Mouse (Mus musculus) urinary bladder, postnatal 14 days (tissue): ENCODE results near the gene Cep112.

ENCODE experiments used
- DNase-seq: peaks from one replicate; pipeline ENCODE4 v3.0.0; 2021; ENCODE audit warnings: low spot score

Gene Cep112

DNA sequence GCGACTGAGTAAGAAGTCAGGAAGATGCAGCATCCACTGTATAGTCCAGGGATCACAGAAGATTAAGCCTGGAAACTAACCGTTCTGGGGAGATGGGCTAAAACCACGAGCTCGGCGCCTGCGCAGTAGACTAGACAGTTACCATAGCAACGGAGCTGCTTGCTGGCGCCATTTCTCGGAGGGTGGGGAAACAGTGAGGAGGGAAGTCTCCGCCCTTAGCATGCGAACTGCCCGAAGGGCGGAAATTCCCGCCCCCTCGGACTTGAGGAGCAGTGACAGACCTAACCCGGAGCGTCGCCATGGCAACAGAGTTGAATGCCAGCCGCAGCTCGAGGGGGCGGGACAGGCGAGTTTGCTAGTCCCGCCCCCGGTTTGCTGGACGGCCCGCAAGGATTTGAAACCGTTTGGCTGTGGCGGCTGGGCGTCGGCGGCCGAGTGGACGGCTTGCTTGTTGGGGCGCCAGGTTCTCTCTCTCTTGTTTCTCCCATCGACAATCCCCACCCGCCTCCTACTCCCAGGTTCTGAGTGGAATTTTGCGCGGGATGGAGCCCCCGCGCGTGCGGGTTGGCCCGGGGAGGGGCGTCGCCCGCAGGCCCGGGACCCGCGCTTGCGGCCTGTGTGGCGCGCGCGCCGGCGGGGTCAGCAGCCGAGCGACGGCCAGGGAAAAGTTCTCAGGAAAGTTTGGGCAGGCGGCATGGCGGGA lies at the start of gene Cep112:
Gene Cep112, plus strand, starts transcription at position 304 of the 703 bp plus-strand sequence.
- peak; percentile 98 for DNase-seq

DNA sequence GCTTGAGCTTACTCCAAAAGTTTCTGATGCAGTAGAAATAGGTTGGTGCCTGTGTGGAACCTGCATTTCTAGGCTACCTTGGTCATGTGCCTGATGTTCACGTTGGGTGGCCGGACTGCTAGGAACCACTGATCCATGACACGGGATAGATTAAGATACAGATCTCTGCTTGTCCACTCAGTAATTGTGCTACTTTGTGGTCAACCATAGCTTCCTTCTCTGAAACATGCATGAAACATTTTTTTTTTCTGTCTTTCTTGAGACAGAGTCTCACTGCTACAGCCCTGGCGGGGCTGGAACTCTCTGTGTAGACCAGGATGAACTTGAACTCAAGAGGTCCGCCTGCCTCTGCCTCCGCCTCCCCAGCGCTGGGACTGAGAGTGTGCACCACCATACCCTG lies 48.2 kb upstream of the Cep112 start:
- DNase-seq, result no peak

DNA sequence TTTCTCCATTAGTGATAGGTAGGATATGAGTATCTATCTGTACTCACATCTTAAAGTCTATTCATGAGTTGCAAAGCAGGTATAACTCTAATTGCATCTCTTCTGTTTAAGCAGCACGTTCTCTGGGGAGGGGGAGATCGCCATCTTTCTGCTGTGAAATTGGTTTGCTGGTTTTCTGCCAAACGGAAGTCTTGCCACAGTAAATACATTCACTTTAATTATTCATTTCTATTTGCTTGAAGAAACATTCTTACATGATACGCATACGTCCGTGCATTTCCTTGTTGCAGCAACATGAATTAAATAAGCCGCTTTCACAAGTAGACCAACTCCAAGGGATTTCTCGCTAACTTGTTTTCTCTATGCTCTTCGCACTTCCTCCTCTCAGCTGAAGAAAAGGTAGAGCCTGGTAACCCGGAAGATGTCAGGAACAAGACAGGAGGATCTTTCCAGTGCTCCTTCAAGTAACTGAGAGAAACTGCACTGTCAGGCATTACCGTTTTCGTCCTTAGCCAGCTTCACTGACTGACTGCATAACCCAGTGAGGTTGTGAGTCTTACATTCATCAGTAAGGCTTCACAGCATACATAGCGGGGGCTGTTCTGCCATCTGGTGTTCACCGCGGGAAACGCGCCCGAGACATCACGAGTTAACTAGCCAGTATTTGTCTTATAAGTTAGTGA lies 47.2 kb upstream of the Cep112 start:
- peak; percentile 80 for DNase-seq

DNA sequence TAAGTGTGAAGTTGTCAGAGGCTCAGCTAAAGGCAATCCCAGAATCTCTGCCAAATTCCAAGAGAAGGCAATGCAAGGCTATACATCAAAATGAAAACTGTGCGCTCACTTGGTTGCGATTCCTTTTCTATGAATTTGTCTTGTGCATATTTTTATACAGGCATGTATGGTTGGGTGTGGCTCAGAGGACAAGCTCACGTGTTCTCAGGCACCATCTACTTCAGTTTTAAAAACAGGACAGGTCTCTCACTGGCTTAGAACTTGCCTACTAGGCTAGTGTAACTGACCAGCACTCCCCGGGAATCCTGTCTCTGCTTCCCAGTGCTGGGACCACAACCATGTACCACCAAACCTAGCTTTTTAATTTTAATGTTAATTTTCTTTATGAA lies 46.6 kb upstream of the Cep112 start:
- no peak for DNase-seq

DNA sequence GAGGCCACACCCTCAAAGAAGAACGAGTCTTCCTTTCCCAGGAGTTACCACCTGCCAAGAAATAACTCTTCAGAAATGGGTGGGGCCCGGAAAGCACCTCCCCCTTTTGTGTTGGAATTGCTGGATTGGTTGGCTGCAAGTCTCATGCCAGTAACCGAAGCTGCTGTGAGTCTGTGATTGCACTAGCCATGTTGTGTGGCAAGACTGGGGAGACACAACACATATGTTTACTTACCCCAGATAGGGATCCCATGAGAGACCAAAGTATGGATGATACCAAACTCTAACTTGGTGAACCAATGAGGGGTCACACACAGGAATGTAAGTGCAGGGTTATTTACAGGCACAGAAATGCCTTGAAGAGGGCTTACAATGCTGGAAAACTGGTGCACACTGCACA lies 42.3 kb upstream of the Cep112 start:
- DNase-seq, result no peak

DNA sequence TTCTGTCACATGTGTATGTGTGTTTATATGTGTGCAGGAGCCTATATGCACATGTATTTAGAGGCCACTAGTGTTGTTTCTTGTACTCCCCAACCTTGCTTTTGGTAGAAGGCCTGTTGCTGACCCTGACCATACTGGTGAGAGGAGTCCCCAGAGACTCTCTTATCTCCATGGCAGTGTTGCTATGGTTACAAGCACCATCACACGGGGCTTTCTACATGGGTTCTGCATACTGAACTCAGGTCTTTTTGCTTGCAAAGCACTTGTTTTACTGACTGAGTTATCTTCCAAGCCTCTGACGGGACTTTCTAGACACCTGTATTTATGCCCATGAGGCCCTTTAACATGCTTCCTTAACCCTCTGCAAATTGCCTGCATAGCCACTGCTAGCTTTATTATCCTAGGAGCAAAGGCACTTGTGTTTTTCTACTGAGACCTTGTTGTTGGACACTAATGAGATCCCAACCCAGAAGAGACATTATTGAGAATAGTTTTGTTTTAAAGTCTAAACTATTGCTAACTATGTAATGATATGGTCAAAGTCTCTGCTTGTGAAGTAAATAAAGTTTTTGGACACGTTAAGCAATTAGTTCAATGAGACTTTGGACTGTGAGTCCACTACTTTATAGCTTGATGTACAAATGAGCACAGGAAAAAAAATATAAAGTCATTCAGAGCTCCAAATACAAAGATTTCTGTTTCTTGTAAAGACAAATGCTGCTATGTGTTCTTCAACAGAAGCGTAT lies 39.9 kb upstream of the Cep112 start:
- no peak for DNase-seq

DNA sequence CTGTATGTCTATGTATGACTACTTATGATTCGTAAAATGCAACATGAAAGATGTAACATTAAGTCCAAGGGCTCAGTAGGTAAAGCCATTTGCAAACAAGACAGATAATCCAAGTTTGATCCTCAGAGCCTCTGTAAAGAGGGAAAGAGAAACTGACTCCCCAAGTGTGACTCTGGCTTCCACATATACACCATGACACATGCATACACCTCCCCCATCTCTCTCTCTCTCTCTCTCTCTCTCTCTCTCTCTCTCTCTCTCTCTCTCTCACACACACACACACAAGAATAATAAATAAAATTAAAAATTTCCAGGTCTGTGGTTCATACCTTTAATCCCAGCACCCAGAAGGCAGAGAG lies 39.3 kb upstream of the Cep112 start:
- no peak for DNase-seq

DNA sequence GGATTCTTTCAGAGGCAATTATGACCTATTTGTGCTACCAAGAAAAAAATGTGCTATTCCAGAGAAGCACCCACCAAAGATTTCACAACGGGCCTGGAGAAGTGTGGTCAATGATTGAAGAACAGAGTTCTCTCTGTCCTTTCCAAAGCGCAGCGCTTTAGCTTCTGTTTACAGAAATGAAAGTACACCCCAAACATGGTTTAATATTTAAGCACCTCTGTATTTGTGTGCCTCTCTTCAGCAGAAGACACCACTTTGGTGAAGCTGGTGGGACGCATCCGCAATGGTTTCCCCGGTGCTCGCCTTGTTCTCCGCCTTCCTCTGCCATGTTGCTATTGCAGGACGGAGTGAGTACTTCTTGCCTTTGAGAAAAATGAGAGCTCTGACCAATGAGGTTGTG lies 29.9 kb upstream of the Cep112 start:
- no peak for DNase-seq

DNA sequence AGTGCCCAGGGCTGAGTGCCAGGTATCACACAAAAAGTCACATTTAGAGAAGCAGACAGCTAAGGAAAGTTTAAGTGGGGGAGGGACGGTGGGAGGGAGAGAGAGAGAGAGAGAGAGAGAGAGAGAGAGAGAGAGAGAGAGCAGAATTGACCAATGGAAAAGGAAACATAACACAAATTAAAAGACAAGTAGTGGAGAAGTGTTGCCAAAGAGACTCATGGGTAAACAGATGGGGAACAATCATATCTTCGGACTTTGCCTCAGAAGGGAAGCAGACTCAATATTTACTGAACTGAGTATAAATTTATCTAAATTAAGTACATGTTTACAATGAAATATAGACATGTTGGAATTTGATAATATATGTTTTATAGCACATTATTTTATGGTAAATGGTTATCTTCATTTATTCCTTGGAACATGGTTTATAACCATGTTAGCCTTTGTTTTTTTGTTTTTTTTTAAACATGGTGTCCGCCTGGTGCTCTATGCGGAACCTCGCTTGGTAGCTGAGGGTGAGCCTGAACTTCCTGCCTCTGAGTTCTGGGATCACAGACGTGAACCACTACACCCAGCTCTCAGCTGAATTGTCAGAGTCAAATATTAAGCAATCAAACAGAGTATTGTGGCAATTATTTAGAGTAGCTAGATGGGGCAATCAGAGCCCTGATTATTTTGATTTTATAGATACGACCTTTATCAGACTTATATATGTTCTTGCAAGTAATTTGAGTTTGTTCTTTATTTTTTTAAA lies 28.7 kb upstream of the Cep112 start:
- DNase-seq, result no peak

DNA sequence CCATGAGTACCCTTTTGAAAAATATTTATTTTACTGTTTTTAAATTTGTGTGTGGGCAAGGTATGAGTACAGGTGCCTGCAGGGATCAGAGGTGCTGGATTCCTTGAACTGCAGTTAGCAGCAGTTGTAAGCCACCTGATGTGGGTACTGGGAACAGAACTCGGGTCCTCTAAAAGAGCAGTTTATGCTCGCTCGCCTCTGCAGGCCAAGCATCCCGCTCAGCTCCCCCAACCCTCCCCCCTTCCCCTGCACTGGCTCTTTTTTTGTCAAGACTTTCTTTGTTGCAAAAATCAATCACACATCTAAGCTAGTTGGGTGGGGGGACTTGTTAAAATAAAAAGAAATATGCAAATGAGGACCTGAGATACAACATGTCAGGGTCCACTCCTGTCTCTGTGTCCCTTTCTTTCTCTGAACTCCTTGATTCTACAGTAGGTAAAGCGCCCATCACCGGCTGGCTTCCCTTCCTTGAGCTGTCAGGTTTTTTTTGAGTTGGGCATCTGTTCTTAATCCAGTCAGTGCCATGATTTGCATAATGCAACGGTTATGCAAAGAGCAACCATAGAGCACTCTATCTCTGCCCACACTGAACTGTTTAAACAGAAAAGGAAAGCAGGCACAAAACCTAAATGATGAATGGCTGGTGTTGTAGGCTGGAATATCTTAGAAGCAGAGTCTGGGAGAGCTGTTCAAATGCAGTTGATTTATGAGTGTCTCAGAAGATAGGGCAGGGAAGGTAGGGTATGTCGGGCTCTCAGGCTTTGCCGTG lies 14.9 kb upstream of the Cep112 start:
- DNase-seq, result no peak

DNA sequence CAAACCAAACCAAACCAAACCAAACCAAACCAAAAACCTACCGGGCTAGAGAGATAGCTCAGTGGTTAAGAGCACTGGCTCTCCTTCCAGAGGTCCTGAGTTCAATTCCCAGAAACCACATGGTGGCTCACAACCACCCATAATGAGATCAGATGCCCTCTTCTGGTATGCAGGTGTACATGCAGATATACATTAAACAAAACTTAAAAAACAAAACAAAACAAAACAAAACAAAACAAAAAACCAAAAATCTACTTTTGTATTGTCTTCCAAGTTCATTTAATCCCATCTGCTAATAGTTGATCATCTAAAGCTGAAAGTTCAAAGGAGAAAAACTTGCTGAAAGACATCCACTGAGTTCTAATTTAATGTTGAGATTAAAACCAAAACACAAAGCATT lies 8.6 kb upstream of the Cep112 start:
- no peak for DNase-seq

DNA sequence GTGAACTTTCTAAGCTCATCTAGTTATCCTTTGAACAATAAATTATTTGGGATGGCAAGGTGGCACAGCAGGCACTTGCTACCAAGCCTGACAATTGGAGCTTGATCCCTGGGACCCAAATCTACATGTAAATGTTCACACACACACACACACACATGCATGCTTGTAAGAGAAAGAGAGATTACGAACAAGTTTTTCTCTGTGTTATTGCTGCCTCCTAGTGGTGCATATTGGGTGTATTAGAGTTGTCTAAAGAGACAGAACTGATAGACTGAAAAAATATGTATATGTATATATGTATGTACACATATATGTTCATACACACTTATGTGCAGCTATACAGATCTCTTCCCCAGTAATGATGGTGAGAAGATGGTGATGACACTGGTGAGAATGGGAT lies 6.5 kb upstream of the Cep112 start:
- peak; percentile 10 for DNase-seq

DNA sequence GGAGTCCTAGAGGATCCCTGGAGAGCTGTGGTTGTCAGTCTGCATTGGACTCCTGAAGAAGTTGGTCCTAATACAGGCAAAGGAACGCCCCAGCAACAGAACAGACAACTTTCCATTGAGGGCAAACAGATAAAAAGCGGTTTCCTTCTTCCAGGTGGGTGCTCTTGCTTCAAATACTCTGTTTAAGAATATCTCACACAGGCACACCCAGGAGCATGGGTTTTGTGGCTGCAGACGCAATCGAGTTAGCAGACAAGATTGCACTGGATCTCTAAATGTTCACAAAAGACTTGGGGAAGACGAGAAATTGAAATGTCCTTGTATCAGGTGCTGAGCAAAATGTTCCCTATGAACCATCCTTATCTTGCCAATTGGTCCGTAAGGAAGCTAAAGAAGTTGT lies 5.8 kb upstream of the Cep112 start:
- no peak for DNase-seq

DNA sequence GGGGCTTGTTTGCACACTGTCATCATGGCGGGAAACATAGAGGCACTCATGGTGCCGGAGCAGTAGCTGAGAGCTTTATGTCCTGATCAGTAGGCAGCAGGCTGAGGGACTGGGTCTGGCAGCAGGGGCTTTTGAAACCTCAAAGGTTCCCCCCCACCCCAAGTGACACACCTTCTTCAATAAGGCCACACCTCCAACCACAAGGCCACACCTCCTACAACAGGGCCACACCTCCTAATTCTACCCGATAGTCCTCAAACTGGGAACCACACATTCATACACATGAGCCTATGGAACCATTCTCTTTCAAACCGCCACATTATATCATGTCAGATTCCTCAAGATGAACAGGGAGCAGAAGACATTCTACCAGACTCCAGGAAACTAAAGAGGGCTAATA lies 4.2 kb upstream of the Cep112 start:
- no peak for DNase-seq

DNA sequence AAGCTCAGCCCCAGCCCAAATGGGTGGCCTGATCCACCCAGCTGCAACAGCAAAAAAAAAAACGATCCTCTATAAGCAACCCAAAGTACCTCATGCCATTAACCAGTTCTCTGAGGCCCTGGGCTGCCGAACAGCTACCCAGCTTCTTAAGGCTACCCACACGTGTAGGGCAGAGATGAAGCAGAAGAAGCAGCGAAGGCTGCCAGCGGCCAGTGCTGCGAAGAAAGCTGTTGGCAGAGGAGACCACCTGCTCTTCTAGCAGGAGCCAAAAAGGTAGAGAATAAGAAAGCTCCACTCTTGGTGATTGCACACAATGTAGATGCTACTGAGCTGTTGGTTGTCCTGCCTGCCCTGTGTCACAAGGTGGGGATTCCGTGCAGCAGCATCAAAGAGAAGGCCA lies 1.8 kb upstream of the Cep112 start:
- DNase-seq, result no peak

DNA sequence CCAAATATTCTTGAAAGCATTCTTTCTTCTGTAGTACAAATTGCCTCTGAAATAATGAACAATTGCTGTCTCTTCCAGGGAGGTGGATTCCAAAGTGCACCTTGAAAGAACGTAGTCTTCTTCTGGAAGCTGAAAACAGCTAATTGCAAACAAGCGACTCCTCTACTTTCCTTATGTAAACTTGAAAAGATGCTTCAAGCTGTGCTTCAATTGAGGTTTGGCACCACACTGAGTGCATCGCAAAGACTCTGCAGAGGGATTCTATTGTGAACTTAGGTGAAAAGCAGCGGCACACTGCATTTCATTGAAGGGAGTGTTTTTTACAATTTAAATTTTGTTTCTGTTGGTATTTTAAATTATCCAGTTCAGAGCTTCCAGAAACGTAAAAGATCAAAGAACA lies 881 bp upstream of the Cep112 start:
- DNase-seq, result no peak

DNA sequence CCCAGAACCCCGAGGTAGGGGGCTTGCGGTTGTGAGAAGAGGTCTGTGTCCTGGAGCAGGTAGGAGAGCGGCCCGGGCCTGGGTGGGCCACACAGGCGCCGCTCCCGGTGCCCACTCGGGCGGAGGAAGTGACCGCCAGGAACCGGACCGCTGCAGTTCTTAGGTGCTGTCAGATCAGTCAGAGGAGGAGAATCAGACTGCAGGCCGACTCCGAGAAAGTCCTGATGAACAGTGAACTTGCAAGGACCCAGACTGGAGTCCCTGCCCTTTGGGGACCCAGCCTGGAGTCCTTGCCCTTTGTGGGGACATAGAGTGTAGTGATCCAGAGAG lies 565 bp downstream of the Cep112 start:
- peak; percentile 14 for DNase-seq

DNA sequence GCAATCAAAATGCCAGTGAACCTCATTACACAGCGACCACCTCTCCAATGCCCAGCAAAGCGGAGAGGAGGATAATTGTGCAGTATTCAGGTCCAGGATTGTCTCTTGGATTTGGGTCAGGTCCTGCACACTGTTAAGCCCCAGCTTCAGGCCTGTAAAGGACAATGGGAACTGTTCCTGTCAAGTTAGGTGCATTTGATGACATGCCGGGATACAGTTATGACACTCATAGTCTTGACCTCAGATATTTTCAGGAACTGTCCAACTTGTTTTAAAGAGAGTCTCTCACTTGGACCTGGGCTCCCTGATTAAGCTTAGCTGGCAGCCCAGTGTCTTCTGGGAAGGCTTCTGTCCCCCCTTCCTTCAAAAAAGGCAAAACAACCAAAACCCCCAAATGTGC lies 1.1 kb downstream of the Cep112 start:
- no peak for DNase-seq

DNA sequence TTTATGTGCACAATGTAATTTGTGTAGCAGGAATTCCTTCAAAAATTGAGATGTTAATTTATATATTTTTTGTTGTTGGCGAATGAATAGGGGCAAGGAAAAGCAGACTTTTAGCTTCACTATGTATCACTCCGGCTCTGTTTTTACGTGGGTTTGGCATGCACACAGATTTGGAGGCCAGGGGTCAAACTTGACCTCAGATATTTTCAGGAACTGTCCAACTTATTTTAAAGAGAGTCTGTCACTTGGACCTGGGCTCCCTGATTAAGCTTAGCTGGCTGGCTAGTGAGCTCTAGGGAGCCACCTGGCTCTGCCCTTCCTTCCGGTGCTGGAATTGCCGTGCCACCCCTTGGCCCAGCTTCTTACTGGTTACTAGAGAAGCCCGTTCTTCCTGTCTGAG lies 2.2 kb downstream of the Cep112 start:
- DNase-seq, result no peak

DNA sequence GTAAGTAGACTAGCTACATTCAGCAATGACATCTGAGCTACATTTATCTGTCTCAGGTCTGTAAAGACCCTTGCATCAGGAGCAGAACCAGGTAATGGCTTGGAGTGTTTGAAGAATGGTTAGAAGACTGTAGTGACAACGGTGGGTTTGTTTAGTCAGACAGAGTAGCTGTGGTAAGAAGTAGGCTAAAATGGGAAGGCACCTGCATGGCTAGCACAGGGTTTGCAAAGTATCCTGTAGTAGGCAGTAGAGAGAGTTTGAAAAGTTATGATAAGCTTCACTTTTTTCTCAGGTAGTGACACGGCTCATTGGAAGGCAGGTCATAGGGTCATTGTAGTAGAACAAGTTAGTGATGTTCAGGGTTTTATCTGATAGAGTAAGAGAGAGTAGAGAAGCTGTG lies 4.1 kb downstream of the Cep112 start:
- DNase-seq, result no peak

DNA sequence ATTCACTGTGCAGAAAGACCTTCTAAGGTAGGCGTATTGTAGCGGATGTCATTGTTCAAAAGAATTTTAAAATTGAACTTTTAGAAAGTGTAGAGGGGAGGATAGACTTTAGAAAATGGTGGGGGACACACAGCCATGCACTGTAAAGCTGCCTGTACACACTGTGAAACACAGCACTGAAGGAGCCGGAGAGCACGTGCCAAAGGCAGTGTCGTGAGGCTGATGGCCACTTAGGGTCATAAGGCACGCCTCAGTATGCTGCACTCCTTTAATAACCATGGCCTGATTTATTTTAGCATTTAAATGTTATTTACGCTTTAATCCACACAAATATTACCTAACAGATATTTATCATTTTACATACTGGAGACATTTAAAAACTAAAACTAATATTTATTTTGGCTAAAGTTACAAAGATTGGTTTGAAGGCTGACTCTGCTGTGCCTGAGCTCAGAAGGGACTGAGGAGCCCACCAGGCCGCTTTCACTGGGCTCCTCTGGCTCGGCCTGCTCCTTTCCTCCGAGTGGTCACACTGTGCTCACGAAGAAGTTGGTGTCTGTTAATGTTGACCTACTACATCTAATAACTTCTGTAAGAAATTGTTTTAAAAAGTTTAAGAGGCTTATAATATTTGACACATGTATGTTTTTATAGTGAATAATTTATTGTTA lies 19.0 kb downstream of the Cep112 start:
- no peak for DNase-seq

DNA sequence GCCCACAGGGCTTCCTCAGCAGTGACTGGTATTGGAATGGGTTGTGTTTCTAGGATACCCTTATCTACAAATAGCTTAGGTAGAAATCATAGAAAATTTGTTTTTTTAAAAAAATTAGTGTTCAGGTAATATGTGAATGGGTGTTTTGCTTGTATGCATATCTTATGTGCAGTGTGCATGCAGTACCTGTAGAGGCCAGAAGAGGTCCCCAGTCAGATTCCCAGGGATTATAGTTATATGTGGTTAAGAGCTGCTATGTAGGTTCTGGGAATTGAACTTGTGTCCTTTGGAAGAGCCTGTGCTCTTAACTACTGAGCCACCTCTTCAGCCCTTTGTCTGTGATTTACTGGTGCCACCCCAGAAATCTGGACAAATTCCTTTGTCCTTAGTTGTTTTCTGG lies 22.2 kb downstream of the Cep112 start:
- DNase-seq, result no peak
